Mouse (Mus musculus): Measurements from ENCODE around the gene Fam189a1.

DNA sequence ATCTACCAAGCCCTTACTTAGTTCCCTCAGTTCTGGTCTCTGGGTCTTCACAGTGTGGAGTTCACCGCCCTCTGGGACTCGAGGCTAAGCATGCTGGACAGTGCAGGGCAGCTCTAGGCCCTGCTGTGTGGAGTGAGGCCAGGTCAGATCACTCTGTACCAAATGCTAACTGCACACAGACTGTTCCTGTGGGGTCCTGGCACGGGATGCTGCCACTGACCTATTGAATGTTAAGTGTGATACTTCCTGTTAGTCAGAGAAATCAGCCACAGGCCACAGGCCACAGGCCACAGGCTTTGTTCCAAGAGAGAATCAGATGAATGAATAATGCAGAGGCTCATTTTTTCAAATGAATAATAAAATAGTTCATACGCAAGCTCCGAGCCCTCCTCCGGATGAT, 112.1 kb downstream of the Fam189a1 start:
- TF ChIP-seq E2F4 (IDR thresholded peaks at IDR 0.05; ENCODE audit: borderline replicate concordance, low read depth, low read length) (no peak), HCFC1 (IDR thresholded peaks at IDR 0.05; ENCODE audit: low read depth, low read length) (no peak), USF1 (IDR thresholded peaks at IDR 0.05; ENCODE audit: low read depth, low read length) (no peak), GATA1 (IDR thresholded peaks at IDR 0.05; ENCODE audit: low read depth, low read length) (no peak), CTCF (IDR thresholded peaks at IDR 0.05 in 2 of 3, conservative IDR thresholded peaks at IDR 0.05 in 1 of 3; ENCODE audit: control insufficient read depth in 1 of 3, insufficient read depth in 1 of 3, low read depth in 2 of 3, low read length in 3 of 3, poor library complexity in 1 of 3, severe bottlenecking in 1 of 3) (no peak), BHLHE40 (IDR thresholded peaks at IDR 0.05; ENCODE audit: borderline replicate concordance, low read depth, low read length) (no peak), KAT2A (conservative IDR thresholded peaks at IDR 0.05; ENCODE audit: low read depth, low read length) (no peak), CHD2 (IDR thresholded peaks at IDR 0.05; ENCODE audit: low read length) (no peak), POLR2A (IDR thresholded peaks at IDR 0.05; ENCODE audit: control insufficient read depth in 1 of 2, insufficient read depth in 1 of 2, low read depth in 1 of 2, low read length in 2 of 2, poor library complexity in 1 of 2) (no peak), SMC3 (IDR thresholded peaks at IDR 0.05; ENCODE audit: low read depth, low read length) (no peak), ELF1 (IDR thresholded peaks at IDR 0.05; ENCODE audit: low read depth, low read length) (no peak), MXI1 (IDR thresholded peaks at IDR 0.05; ENCODE audit: low read depth, low read length) (no peak), POLR2AphosphoS2 (IDR thresholded peaks at IDR 0.05; ENCODE audit: low read length) (no peak), ZMIZ1 (IDR thresholded peaks at IDR 0.05; ENCODE audit: low read depth, low read length) (no peak)
